Mouse (Mus musculus): ENCODE data around the gene Pax1. TPM values are rescaled to one million over a fixed set of nuclear protein-coding genes. Genes with fewer than 3 reads are reported as not detected.

Gene Pax1
- polyA plus RNA-seq, 1 experiment, result 0.15 TPM

DNA sequence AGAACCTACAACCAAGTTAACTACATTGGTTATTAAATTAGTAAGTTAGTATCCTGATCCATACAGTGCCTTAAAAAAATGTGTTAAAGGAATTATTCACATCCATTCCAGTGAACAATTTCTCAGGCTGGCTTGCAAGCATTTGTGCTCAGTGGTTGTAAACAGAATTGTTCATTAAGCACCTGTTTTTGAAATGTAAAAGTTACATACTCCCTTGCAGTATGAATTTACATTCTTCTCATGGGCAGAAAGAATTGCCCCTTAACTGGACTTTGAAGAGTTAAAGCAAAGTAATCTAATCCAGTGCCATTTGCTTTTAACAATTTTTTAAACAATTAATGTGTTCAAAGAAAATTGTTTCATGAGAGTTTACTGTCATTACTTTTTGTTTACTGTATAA, 9.6 kb downstream of the Pax1 start:
- no peak overlapping the region for H3K27ac ChIP-seq (ENCODE audit: insufficient read depth, low read length)
- H3K36me3 ChIP-seq (ENCODE audit: control insufficient read depth, insufficient read depth, low read length), result no peaks in the 10 kb centered on the region
- no peak overlapping the region for H3K4me3 ChIP-seq (ENCODE audit: extremely low read depth, insufficient read depth, insufficient read length)
- no peak for DNase-seq (ENCODE audit: low read depth in 1 of 2, low spot score in 2 of 2)
- TF ChIP-seq POLR2A (IDR thresholded peaks at IDR 0.05; ENCODE audit: low read depth, low read length) (no peak), CTCF (IDR thresholded peaks at IDR 0.05; ENCODE audit: extremely low read depth, insufficient read depth, insufficient read length, insufficient replicate concordance) (no peak)
- H3K27me3 ChIP-seq (ENCODE audit: control insufficient read depth, insufficient read depth, low read length), result peaks cover 6% of the 10 kb centered on the region
- H3K4me1 ChIP-seq (ENCODE audit: control insufficient read depth, insufficient read depth, insufficient read length), result no peaks in the 10 kb centered on the region

DNA sequence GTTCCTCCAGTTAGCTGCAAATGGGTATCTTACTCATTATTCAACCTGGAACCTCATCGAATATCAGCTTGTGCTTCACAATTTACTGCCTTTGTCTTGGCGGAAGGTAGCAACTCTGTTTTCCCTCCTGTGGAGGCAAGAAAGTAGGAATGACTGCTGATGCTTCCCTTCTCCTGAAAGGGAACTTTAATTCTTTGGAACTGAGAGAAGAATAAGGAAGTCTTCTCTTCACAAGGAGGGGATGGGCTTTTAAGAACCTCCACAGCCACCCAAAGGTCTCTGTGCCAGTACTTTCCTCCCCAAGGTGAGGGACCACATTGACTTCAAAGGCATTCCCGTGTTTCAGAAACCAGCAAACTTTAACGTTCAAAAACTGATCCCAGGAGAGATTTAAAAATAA, 10.1 kb downstream of the Pax1 start:
- 15% methylated on average over 4 of the region's 4 CpGs for WGBS
- Histone ChIP-seq H3K4me3 (ENCODE audit: extremely low read depth, insufficient read depth, insufficient read length) (no peak overlapping the region), H3K27ac (ENCODE audit: insufficient read depth, low read length) (no peak overlapping the region), H3K36me3 (ENCODE audit: control insufficient read depth, insufficient read depth, low read length) (no peaks in the 10 kb centered on the region), H3K4me1 (ENCODE audit: control insufficient read depth, insufficient read depth, insufficient read length) (no peaks in the 10 kb centered on the region), H3K27me3 (ENCODE audit: control insufficient read depth, insufficient read depth, low read length) (peaks cover 6% of the 10 kb centered on the region)
- no peak for DNase-seq (ENCODE audit: low read depth in 1 of 2, low spot score in 2 of 2)
- TF ChIP-seq POLR2A (IDR thresholded peaks at IDR 0.05; ENCODE audit: low read depth, low read length), result no peak
- no peak for TF ChIP-seq CTCF (IDR thresholded peaks at IDR 0.05; ENCODE audit: extremely low read depth, insufficient read depth, insufficient read length, insufficient replicate concordance)

DNA sequence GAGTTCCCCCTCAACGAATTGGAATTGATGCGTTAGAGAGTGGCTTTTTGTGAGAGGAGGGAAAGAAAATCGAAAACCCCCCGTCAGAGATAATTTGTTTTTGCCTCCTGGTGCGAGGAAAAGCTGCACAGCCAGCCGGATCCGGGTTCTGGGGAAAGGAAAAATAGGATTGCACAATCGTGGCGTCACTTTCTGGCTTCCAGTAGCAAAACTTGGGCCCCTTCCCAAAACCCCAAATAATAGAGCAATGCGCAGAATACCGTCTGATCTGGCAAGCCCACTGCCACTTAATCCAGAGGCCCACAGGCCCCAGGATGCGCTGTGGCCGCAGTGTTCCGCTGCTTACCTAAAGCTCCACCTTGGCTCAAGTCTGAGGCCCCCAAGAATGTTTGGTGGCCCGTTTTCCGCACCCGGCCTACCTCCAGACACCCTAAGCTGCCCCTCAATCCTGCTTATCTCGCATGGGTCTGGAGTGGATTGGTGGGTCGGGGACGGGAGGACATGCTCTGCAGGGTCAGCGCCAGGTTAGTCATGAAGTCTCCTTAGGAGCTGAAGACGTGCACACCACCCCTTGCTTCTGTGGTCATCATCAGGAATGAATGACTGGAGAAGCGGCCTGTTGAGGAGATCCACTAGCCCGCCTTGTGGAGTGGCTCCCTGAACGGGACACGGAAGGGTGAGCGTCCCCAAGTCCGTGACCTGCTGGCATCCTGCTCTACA, 11.4 kb downstream of the Pax1 start:
- H3K4me3 ChIP-seq (ENCODE audit: extremely low read depth, insufficient read depth, insufficient read length), result no peak overlapping the region
- no peaks in the 10 kb centered on the region for H3K36me3 ChIP-seq (ENCODE audit: control insufficient read depth, insufficient read depth, low read length)
- no peak for DNase-seq (ENCODE audit: low read depth in 1 of 2, low spot score in 2 of 2)
- 7% methylated on average over 28 of the region's 28 CpGs for WGBS
- no peak for TF ChIP-seq POLR2A (IDR thresholded peaks at IDR 0.05; ENCODE audit: low read depth, low read length)
- no peak for TF ChIP-seq CTCF (IDR thresholded peaks at IDR 0.05; ENCODE audit: extremely low read depth, insufficient read depth, insufficient read length, insufficient replicate concordance)
- peaks cover 2% of the 10 kb centered on the region; the same call in 1 of the 2 replicates for H3K27me3 ChIP-seq (ENCODE audit: control insufficient read depth, insufficient read depth, low read length)
- no peak overlapping the region for H3K27ac ChIP-seq (ENCODE audit: insufficient read depth, low read length)
- H3K4me1 ChIP-seq (ENCODE audit: control insufficient read depth, insufficient read depth, insufficient read length), result no peaks in the 10 kb centered on the region

DNA sequence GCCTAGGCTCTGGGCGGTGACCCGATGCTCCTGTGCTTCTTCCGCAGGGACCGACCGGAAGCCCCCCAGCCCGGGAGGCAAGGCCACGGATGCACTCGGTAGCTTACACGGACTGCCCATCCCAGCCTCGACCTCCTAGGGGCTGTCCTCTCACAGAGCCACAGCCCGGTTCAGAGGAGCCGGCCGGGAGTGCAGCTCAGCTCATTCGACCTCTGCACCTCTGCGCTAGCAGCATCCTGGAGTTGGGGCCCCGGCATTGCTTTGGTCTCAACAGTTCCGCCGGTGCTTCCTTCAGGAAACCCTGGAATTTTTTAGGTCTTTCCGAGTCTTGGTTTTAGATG, 11.9 kb downstream of the Pax1 start:
- 2% methylated on average over 19 of the region's 19 CpGs for WGBS
- Histone ChIP-seq H3K36me3 (ENCODE audit: control insufficient read depth, insufficient read depth, low read length) (no peaks in the 10 kb centered on the region), H3K4me3 (ENCODE audit: extremely low read depth, insufficient read depth, insufficient read length) (no peak overlapping the region), H3K27ac (ENCODE audit: insufficient read depth, low read length) (no peak overlapping the region), H3K27me3 (ENCODE audit: control insufficient read depth, insufficient read depth, low read length) (peaks cover 2% of the 10 kb centered on the region; the same call in 1 of the 2 replicates), H3K4me1 (ENCODE audit: control insufficient read depth, insufficient read depth, insufficient read length) (no peaks in the 10 kb centered on the region)
- DNase-seq (ENCODE audit: low read depth in 1 of 2, low spot score in 2 of 2), result no peak
- TF ChIP-seq CTCF (IDR thresholded peaks at IDR 0.05; ENCODE audit: extremely low read depth, insufficient read depth, insufficient read length, insufficient replicate concordance), result no peak
- TF ChIP-seq POLR2A (IDR thresholded peaks at IDR 0.05; ENCODE audit: low read depth, low read length), result no peak

DNA sequence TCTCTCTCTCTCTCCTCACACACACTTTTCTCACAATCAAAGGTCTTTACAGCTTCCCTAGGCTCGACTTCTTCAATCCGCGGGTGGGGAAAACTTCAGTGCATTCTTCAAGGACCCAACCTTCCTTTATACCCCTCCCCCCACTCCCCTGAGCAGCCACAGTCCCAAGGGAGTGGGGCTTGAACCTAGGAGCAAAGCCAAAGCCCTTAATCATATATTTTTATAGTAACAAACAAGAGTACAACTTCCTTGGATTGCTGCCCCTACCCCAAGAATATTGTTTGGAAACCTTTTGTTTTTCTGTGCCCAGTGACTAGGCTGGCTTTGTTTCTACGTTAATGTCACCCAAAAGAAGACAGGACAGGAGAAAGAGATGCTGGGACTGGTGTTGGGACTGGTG, 12.5 kb downstream of the Pax1 start:
- no peak for DNase-seq (ENCODE audit: low read depth in 1 of 2, low spot score in 2 of 2)
- Histone ChIP-seq H3K27ac (ENCODE audit: insufficient read depth, low read length) (no peak overlapping the region), H3K27me3 (ENCODE audit: control insufficient read depth, insufficient read depth, low read length) (peaks cover 2% of the 10 kb centered on the region; the same call in 1 of the 2 replicates), H3K36me3 (ENCODE audit: control insufficient read depth, insufficient read depth, low read length) (no peaks in the 10 kb centered on the region), H3K4me1 (ENCODE audit: control insufficient read depth, insufficient read depth, insufficient read length) (no peaks in the 10 kb centered on the region), H3K4me3 (ENCODE audit: extremely low read depth, insufficient read depth, insufficient read length) (no peak overlapping the region)
- TF ChIP-seq POLR2A (IDR thresholded peaks at IDR 0.05; ENCODE audit: low read depth, low read length), result no peak
- TF ChIP-seq CTCF (IDR thresholded peaks at IDR 0.05; ENCODE audit: extremely low read depth, insufficient read depth, insufficient read length, insufficient replicate concordance), result no peak
- 7% methylated on average over 4 of the region's 4 CpGs for whole genome bisulfite sequencing

DNA sequence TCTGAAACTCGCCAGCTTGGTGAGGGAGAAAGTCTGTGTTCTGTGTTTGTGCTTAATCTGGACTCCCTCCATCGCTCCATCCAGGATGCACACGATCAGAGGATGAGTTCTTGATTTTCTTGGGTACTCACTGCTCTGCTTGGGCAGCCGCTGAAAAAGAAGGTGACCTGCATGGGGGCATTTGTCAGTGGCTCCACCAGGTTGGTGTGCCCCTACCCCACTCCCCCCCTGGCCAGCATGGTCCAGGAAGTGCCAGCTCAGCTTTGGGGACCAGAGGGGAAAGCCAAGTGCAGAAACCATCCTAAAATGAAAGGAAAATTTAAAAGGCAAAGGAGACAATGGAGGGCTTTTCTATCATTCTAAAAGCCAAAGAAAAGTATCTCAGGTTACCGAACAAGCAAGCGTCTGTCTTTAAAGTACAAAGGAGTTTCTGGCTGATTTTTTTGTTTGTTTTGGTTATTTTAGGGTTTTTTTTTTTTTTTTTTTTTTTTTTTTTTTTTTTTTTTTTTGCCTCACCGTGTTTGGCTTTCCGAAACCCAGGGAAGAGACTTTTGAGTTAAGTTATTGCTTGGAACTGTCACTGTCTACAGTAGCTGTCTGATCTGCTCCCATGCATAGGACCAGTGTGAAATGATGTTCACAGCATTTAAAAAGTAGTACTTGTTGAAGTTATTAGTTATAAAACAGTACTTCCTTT, 13.4 kb downstream of the Pax1 start:
- H3K36me3 ChIP-seq (ENCODE audit: control insufficient read depth, insufficient read depth, low read length), result no peaks in the 10 kb centered on the region
- H3K27ac ChIP-seq (ENCODE audit: insufficient read depth, low read length), result no peak overlapping the region
- no peak for DNase-seq (ENCODE audit: low read depth in 1 of 2, low spot score in 2 of 2)
- H3K4me1 ChIP-seq (ENCODE audit: control insufficient read depth, insufficient read depth, insufficient read length), result no peaks in the 10 kb centered on the region
- peaks cover 2% of the 10 kb centered on the region; the same call in 1 of the 2 replicates for H3K27me3 ChIP-seq (ENCODE audit: control insufficient read depth, insufficient read depth, low read length)
- TF ChIP-seq POLR2A (IDR thresholded peaks at IDR 0.05; ENCODE audit: low read depth, low read length) (no peak), CTCF (IDR thresholded peaks at IDR 0.05; ENCODE audit: extremely low read depth, insufficient read depth, insufficient read length, insufficient replicate concordance) (no peak)
- H3K4me3 ChIP-seq (ENCODE audit: extremely low read depth, insufficient read depth, insufficient read length), result no peak overlapping the region
- 15% methylated on average over 8 of the region's 8 CpGs for WGBS

DNA sequence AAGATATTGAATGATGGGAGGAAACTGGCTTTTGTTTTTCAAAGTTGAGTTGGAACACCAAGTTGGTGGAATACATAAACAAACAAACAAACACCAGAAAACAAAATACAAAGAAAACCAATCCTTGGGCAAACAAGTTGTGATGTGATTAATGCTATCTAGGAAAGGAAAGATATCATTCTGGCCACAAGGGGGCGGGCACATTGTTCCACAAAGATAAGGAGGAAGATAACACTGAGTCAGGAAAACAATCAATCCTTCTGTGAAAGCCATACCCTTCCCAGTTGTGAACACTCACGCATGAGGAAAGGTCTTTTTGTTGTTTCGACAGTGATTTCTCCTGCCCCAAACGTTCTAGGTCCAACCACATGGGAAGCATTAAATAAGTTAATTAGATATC, 17.2 kb downstream of the Pax1 start:
- TF ChIP-seq CTCF (IDR thresholded peaks at IDR 0.05; ENCODE audit: extremely low read depth, insufficient read depth, insufficient read length, insufficient replicate concordance) (no peak), POLR2A (IDR thresholded peaks at IDR 0.05; ENCODE audit: low read depth, low read length) (no peak)
- no peaks in the 10 kb centered on the region for H3K27me3 ChIP-seq (ENCODE audit: control insufficient read depth, insufficient read depth, low read length)
- H3K4me3 ChIP-seq (ENCODE audit: extremely low read depth, insufficient read depth, insufficient read length), result no peak overlapping the region
- WGBS, result 5% methylated on average over 4 of the region's 4 CpGs
- no peaks in the 10 kb centered on the region for H3K4me1 ChIP-seq (ENCODE audit: control insufficient read depth, insufficient read depth, insufficient read length)
- no peak for DNase-seq (ENCODE audit: low read depth in 1 of 2, low spot score in 2 of 2)
- no peak overlapping the region for H3K27ac ChIP-seq (ENCODE audit: insufficient read depth, low read length)
- H3K36me3 ChIP-seq (ENCODE audit: control insufficient read depth, insufficient read depth, low read length), result no peaks in the 10 kb centered on the region

All from spleen, adult 2 months (tissue).